Mouse (Mus musculus) liver, embryonic 14.5 days (tissue): ENCODE results near the gene Adsl.

ENCODE experiments used
- CTCF ChIP-seq: IDR thresholded peaks from 2 replicates; pipeline ENCODE4 v1.5.1; 2016; ENCODE audit warnings: antibody characterized with exemption, low read depth, control low read depth
- EP300 ChIP-seq: IDR thresholded peaks from 2 replicates; pipeline ENCODE4 v1.6.1; 2016; ENCODE audit warnings: antibody characterized with exemption, low read depth

GRCm38 (mm10) chr15:81000419-81001138 is 52.3 kb downstream of the Adsl start:
- no peak for TF ChIP-seq CTCF
- no peak for TF ChIP-seq EP300
